Mouse (Mus musculus) embryonic stem cell, embryonic (primary cell): Measurements from ENCODE around the gene Scnn1g.

Experiments used
- CTCF ChIA-PET, 4 experiments: fragments of 300-600 bp in 2 of 4; fragments of 350-600 bp in 2 of 4; sonication (Branson Sonifier 250); formaldehyde crosslinking; loops; one replicate each; lab custom pipeline; 2022; ENCODE audit warnings: inconsistent platforms in 2 of 4; lab: Charles Lee
- POLR2A ChIA-PET, 4 experiments: fragments of 300-600 bp in 2 of 4; fragments of 350-600 bp in 2 of 4; sonication (Branson Sonifier 250); formaldehyde crosslinking; loops; one replicate each; lab custom pipeline; 2022; ENCODE audit warnings: antibody characterized with exemption in 4 of 4, inconsistent platforms in 1 of 4; lab: Charles Lee

Gene Scnn1g

DNA sequence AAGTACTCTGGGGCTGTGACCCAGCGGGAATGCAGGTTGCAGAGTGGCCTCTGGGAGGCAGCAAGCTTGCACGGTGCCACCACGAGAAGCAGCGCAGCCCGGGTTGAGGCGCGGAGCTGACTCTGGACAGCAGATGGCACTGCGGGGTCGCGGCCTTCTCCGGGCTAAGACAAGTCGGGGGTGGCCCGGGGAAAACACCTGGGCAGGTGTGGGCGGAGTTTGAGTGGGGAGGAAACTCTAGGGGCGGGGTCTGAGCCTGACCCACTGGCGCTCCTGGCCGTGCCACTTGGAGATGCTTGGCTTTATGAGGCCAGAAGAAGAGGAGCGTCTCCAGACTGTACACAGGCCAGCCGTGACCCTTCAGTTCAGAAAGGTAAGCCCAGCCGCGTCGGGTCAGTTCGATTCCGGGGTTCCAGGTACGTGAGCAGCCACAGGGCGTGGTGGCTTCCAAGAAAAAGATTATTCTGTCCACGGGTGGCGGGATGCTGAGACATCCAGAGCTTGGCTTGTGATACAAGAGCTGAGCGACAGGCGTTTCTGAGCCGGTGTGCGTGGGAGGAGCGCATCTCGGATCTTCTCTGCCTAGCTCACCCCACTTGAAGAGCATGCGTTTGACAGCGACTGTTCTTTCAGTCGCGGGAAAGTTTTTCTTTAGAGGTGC is at the start of gene Scnn1g:
Gene Scnn1g, plus strand, starts transcription at position 309 of the 661 bp plus-strand sequence.
- CTCF ChIA-PET = interaction anchor here (0.5 to 3.2 kb wide), 101 partner anchors 9 to 575 kb away, joined by 3 to 95 read pairs (median 4); partner anchors contain the start of genes Usp31 (in 2 of the 4), Ears2 (in 1 of the 4), Gga2 (in 1 of the 4) and Ubfd1 (in 1 of the 4)
- POLR2A ChIA-PET = interaction anchor here (0.5 to 1.8 kb wide), 12 partner anchors 27 to 287 kb away, joined by 3 to 9 read pairs (median 4); partner anchors contain the start of genes Gga2 (in 2 of the 4) and Usp31 (in 2 of the 4)

DNA sequence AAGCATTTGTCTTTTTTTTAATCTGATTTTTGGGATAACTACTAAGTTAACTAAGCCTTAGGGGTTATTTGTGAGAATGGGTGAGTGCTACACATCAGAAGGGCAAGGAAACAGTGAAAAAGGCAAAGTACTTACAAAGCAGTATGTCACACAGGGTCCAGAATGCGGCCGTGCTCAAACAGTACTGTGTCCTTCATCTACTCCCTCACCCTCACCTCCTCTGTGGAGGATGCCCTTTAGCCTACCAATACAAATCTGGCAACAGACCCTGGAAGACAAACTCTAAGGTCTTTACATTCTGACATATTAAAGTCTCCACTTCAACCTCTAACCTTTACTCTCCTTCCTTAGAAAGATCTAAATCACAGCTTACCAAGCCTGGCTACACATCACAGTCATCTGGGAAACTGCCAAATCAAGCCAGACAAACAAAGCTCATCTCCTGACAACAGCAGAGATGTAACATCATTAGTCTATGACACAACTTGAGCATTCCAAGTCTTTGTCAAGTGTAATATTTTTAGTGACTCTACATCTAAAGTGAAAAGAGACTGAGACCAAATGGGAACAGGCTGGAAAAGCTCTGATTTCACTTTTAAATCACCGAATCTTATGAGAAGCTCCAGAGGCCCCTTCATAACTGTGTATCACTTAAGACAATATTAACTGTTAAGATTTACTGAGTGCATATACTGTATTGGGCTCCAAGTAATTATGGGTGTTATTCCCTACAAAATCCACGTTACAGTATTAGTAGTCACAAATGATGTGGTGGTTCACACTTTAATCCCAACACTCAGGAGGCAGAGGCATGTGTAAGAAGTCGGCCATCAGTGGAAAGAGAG is 48.9 kb upstream of the Scnn1g start:
- CTCF ChIA-PET = interaction anchor here in 1 of 4 experiments (0.5 kb wide), 1 partner anchor 805 kb away, joined by 3 read pairs; no protein-coding TSS in a partner anchor
- POLR2A ChIA-PET = no interaction called here

DNA sequence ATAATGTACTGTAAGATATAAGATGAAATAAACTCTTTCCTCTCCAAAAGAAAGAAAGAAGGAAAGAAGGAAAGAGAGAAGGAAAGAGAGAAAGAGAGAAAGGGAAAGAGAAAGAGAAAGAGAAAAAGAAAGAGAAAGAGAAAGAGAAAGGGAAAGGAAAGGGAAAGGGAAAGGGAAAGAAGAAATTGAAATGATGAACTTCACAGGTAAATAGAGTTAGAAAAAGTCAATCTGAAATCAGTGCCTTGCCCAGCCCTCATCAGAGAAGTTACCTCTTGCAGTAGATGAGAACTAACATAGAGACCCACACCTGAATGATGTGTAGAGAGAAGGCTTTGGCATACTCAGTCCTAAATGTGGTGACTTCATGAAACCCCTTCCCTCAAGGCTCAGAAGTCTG is 44.9 kb upstream of the Scnn1g start:
- POLR2A ChIA-PET = no interaction called here
- CTCF ChIA-PET = no interaction called here

DNA sequence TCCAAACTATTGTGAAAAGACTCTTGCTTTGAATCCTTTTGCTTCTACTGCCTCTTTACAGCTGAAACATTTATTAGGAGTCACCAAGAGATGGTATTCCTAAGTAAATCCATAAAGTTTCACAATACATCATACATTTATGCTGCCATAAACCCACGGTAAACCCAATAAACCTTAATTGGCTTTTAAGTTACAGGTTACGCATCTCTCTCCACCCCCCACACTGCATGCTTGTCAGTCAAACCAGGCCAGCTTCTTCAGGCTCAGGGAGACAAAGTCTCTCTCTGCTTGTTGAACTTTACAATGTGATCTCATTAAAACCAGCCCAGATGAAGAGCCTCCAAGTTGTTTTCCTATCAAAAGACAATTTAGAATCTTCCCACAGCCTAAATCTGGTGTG is 42.5 kb upstream of the Scnn1g start:
- POLR2A ChIA-PET = no interaction called here
- CTCF ChIA-PET = no interaction called here

DNA sequence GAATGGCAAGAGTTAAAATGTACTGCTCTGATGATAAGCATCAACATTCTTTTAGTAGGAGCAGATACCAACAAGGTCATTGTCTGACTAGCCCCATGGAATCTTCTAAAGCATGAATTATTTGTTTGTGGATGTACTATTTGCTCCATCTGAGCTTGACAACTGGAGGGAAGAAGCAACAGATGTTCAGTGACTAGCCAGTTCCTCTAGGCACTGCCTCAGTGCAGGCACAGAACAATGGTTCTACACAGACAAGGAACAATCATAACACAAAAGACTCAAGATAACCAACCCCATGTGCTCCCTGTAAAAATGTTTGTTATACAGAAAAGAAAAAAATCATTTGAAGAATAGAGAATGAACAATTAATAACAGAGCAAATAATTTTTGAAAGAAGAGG is 37.1 kb upstream of the Scnn1g start:
- CTCF ChIA-PET = no interaction called here
- POLR2A ChIA-PET = no interaction called here

DNA sequence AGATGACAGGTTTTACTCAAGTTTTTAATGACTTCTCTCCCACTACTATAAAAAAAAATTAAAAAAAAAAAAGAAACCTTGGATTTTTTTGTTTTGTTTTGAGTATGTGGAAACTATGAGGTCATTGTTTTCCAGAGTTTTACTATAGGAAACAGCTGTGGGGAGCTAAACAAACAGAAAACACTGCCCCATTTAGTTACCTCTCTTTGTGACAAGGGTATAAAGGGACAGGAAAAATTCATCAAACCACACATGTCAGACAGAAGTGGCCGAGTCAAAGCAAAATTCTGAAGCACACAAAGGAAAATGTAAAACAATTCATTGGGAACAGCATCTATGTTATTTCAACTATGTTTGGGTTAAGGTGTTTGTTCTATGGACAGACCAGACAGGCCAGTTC is 36.7 kb upstream of the Scnn1g start:
- CTCF ChIA-PET = no interaction called here
- POLR2A ChIA-PET = interaction anchor here in 1 of 4 experiments (1.0 kb wide), 1 partner anchor 10 kb away, joined by 3 read pairs; no protein-coding TSS in a partner anchor

DNA sequence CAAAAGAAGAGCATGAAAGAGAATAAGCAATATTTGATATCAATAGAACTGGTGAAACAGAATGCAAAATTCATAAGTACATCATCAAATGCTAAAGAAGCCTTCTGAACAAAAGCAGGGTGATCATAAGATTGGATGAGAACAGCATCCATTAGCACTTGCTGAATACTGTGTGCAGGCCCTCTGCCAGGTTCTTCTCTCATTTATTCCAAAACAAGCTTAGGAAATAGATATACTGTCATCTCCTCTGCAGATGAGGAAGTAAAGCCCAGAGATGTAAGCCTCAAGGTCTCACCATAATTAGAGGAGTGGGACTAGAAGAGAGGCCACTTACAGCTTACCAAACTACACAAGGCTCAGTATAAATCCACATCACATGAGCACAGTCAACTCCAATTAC is 35.1 kb upstream of the Scnn1g start:
- ChIA-PET CTCF (no interaction called here), POLR2A (interaction anchor here in 2 of 4 experiments (0.6 to 0.8 kb wide), 3 partner anchors 17 to 435 kb away, joined by 3 to 6 read pairs (median 3); no protein-coding TSS in a partner anchor)

DNA sequence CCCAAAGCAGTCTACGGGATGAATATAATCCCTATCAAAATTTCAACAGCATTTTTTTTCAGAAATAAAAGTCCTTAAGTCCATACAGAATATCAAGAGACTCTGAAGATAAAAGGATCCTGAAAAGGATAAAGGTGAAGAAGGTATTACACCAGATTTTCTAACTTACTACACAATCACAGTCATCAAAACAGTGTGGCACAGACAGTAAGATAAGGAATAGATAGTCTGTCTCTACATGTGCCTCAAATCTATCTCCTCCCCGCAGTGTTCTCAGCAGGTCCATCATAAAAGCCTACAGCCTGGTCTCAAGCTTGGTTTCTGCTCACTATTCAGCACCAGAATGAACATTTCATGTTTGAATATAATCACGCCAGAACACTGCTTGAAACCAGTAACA is 33.8 kb upstream of the Scnn1g start:
- ChIA-PET CTCF (no interaction called here), POLR2A (no interaction called here)

DNA sequence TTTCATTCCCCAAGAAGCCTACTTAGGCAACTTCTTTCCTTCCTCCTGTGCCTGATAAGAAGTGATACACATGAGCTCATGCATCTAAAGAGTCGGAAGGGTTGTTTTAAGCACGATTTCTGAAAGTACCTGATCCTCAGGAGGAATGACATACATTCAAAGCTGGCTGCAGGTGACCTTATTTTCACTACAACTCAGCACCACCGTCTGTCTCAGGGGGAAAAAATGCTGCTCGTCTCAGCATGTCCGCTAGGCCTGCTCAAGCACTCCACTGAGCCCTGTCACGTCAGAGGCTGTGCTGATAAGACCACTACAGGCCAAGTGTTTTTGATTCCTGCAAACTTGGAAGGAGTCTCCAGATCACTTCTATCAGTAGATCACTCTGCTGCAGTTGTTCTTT is 32.3 kb upstream of the Scnn1g start:
- POLR2A ChIA-PET = no interaction called here
- CTCF ChIA-PET = no interaction called here

DNA sequence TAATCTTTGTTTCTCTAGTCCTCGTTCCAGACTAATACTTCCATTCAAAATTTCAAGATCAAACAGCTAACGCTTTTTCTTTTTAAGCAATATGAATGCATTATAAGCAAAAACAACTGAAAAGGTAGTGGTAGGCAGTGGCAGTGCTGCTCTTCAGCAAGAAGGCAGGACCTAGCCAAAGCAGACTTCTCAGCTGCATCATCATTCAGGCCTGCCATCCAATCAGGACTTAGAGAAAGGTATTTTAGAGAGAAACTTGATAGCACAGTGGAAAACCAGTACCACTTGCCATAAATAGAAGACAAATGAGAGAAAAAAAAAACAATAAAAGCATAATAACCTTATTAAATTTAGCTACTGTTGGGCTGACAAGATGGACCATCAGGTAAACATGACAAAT is 29.2 kb upstream of the Scnn1g start:
- ChIA-PET CTCF (no interaction called here), POLR2A (interaction anchor here in 1 of 4 experiments (0.9 to 1.3 kb wide), 3 partner anchors 8 to 40 kb away, joined by 3 read pairs; no protein-coding TSS in a partner anchor)

DNA sequence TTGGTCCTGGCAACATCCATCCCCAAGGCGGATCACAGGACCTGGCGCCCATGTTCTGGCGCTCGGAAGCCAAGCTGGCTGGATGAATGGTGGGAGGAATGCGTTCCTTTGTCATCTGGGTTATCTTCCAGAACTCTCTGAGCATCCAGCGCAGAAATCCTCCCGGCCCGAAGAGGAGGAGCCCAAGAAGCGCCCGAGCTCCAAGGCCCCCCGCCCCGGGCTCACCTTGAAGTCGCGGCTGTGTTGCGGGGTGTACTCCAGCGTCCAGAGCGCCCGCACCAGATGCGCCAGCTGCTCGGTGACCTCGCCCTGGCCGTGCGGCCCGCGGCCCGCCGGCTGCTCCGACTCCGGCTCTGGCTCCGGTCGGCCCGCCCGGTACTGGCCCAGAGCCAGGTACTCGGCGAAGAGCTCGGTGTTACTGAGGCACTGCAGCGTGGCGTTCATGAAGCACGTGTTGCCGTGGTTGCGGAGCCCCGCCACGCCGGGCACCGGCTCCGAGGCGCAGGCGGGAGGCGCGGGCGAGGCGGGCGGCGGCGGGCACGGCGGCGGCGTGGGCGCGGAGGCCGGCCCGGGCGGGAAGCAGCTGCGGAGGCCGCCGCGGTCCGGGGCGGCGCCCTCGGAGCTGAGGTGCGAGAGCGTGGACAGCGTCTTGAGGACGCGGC is 27.7 kb upstream of the Scnn1g start:
- CTCF ChIA-PET = interaction anchor here (0.6 to 1.7 kb wide), 7 partner anchors 27 to 368 kb away, joined by 3 to 11 read pairs (median 4); partner anchors contain the start of gene Scnn1g (in 3 of the 4)
- POLR2A ChIA-PET = interaction anchor here in 3 of 4 experiments (0.6 to 1.7 kb wide), 14 partner anchors 10 to 1664 kb away, joined by 3 to 6 read pairs (median 4); partner anchors contain the start of genes Cdr2 (in 1 of the 3), Cog7 (in 1 of the 3), Ears2 (in 1 of the 3) and Mettl9 (in 1 of the 3)

DNA sequence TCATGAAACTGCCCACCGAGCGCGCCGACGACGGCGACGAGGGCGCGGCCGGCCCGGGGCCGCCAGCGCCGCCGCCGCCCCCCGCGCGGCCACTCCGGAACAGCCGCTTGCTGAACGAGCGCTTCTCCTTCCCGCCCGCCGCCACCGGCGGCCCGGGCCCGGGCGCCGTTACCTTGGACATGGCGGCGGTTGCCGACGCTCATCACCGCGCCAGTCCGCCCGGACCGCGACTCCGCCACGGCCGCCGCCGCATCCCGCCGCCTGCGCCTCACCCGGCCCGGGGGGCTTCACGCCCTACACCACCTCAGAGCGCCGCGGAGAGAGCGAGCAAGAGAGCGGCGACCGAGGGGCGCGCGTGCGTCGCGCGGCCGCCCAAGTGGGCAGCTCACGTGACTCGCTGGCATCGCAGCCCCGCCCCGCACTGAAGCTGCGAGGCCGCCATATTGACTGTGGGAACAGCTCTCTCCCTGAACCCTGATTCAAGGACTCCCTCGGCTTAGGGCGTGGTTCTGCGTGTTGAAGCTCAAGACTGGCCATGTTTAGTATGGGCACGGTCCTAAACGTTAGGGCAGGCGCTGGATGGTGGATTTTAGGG is 27.1 kb upstream of the Scnn1g start, which contains the start of gene Usp31:
Gene Usp31, minus strand, starts transcription at position 181 of the 595 bp plus-strand sequence.
- ChIA-PET CTCF (interaction anchor here (0.6 to 1.7 kb wide), 7 partner anchors 27 to 490 kb away, joined by 3 to 11 read pairs (median 4); partner anchors contain the start of gene Scnn1g (in 2 of the 4)), POLR2A (interaction anchor here (0.6 to 1.7 kb wide), 21 partner anchors 9 to 1663 kb away, joined by 3 to 6 read pairs (median 3); partner anchors contain the start of genes Cdr2 (in 1 of the 4), Dctn5 (in 1 of the 4), Ears2 (in 1 of the 4) and Gga2 (in 1 of the 4))

DNA sequence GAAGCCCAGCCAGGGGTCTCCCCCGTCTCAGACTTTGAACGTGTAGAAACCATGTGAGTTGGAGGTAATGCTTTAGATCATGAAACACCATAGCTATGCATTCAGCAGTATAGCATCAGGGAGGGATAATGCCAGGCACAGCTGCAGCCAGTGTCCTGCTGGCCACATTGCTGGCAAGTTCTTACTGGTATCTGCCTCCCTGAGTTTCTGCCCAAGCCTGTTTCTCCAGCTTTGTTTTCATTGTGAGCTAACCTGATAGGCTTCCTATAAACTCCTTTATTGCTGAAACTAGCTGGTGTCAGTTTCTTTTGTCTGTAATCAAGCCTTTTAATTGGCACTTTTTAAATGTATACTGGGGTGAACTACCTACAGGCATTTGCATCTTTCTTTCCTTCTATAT is 23.1 kb upstream of the Scnn1g start:
- ChIA-PET POLR2A (interaction anchor here in 1 of 4 experiments (1.0 kb wide), 1 partner anchor 275 kb away, joined by 3 read pairs; no protein-coding TSS in a partner anchor), CTCF (interaction anchor here in 3 of 4 experiments (0.8 to 1.5 kb wide), 3 partner anchors 23 to 253 kb away, joined by 3 to 5 read pairs (median 4); partner anchors contain the start of gene Scnn1g (in 2 of the 3))

DNA sequence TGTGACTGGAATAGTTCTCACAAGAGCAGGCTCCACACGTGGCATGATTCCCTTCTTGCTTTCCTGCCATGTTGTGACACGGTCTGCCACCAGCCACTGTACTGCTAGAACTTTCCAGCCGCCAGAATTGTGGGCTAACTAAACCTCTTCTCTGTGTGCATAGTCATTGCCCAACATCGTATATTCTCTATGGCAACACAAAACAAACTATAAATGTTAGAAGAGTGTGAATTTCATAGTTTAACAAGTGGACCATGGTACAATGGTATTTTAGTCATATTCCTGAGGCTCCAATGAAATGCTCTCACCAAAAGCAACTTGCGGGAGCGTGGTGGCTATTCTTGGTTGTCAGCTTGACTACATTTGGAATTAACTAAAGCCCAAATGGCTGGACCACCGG is 17.2 kb upstream of the Scnn1g start:
- POLR2A ChIA-PET = interaction anchor here in 1 of 4 experiments (0.7 kb wide), 1 partner anchor 9 kb away, joined by 3 read pairs; no protein-coding TSS in a partner anchor
- CTCF ChIA-PET = interaction anchor here in 2 of 4 experiments (0.6 kb wide), 2 partner anchors 17 to 488 kb away, joined by 4 read pairs; no protein-coding TSS in a partner anchor

DNA sequence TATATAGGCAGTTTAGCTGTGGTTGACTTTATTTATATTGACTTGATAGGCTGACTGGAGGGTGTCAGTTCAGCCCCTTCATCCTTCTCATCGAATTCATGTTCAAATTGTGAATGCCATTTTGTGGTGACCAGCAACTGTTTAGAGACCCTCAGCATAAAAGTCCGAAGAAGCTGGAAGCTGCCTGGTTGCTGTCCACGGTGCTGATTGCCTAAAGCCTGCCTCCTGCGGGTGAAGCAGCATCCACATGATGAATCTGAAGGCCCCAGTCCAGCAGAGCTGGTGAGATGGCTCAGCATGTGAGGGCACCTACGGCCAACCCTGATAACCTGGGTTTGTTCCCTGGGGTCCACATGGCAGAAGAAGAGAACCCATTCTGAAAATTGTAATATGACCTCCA is 4.1 kb upstream of the Scnn1g start:
- POLR2A ChIA-PET = interaction anchor here in 2 of 4 experiments (0.7 to 1.0 kb wide), 3 partner anchors 23 to 25 kb away, joined by 3 to 4 read pairs (median 3); partner anchors contain the start of gene Usp31 (in 2 of the 2)

DNA sequence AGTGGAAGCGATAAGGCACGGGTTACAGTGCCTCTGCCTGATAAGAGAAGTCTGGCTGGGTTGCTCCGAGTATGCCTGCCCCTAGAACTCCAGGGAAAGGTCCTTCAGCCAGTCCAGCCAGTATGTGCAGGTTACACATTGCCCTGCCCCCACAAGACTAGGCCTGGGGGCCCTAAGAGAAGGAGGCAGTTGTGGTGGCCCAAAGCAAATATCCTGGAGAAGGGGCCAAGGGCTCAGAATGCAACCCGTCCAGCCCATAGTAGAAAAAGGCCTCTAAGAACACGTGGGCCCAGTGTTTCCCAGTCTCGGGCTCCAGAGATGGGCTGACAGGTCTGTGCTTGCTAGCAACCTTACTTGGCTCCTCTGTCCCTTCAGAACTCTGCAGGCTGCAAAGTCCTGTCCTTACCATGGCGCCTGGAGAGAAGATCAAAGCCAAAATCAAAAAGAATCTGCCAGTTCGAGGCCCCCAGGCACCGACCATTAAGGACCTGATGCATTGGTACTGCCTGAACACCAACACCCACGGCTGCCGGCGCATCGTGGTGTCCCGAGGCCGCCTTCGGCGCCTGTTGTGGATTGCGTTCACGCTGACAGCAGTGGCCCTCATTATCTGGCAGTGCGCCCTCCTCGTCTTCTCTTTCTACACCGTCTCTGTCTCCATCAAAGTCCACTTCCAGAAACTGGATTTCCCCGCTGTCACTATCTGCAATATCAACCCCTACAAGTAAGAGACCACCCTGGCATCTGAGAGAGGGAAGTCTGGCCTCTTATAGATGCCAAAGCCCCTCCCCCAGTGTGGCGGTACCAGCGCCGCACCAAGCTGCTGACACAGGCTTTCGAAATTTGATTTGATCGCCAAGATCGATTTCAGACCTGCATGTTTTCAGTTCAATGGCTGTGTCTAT is 3.5 kb downstream of the Scnn1g start:
- ChIA-PET POLR2A (interaction anchor here in 1 of 4 experiments (0.7 kb wide), 1 partner anchor 668 kb away, joined by 3 read pairs; no protein-coding TSS in a partner anchor), CTCF (interaction anchor here in 1 of 4 experiments (0.6 kb wide), 1 partner anchor 174 kb away, joined by 3 read pairs; no protein-coding TSS in a partner anchor)

More for the DNA sequence above, 4.1 kb upstream of the Scnn1g start:
- CTCF ChIA-PET = interaction anchor here in 3 of 4 experiments (0.6 to 2.5 kb wide), 6 partner anchors 169 to 245 kb away, joined by 3 to 7 read pairs (median 4); no protein-coding TSS in a partner anchor
